Comparison of ENCODE assay signal across 22 mouse cellular contexts in the genomic region with DNA sequence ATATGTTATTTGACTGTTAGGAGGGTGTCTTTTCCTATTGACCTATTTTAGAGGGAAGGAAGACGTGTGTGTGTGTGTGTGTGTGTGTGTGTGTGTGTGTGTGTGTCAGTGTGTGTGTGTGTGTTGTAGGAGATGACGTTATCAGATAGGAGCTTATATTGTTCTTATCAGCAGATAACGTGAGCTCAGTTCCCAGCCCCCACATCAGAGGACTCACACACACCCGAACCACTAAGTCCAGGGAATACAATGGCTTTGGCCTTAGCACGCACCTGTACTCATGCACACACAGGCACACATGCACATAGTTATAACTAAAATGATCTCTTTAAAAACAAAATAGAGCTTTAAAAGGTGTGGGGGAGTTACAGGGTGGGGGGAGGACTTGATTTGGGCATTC. TPM values are rescaled to one million over a fixed set of nuclear protein-coding genes. Genes with fewer than 3 reads are reported as not detected.
DNase-seq lines count a peak whose midpoint lies in the region; ATAC-seq and TF ChIP-seq lines count a peak whose summit lies in the region.
"Had no signal": no experiment of that assay in that cellular context is flagged by ENCODE, and none has a peak within 500 bp of the region (broad histone marks: within the 10 kb centered on the region; RNA-seq: fewer than 3 reads in every experiment).

No protein-coding gene starts in this region.

- H3K27ac ChIP-seq in gastrocnemius, adult 2 months, result peak overlapping the region; percentile 68
- no peak overlapping the region for H3K27ac ChIP-seq in heart, embryonic 10.5 days
- H3K27ac ChIP-seq in heart, embryonic 15.5 days, result peak overlapping the region; percentile 45
- H3K27ac ChIP-seq in brown adipose tissue, adult 24 weeks (replicated peaks; ENCODE audit: low read depth, low read length), result peak overlapping the region; percentile 73
- H3K27ac ChIP-seq: forebrain, embryonic 10.5 days; forebrain, embryonic 13.5 days; hindbrain, embryonic 12.5 days; hindbrain, embryonic 15.5 days had no signal

- 77% methylated on average over 5 of the region's 5 CpGs for WGBS in heart, embryonic 10.5 days
- 68% methylated on average over 5 of the region's 5 CpGs for WGBS in heart, embryonic 15.5 days

- no peak overlapping the region for H3K9ac ChIP-seq in heart, embryonic 15.5 days
- H3K9ac ChIP-seq: forebrain, embryonic 13.5 days; hindbrain, embryonic 12.5 days; hindbrain, embryonic 15.5 days had no signal

- H3K9me3 ChIP-seq in heart, embryonic 10.5 days, result no peaks in the 10 kb centered on the region
- H3K9me3 ChIP-seq in heart, embryonic 15.5 days (replicated peaks), result no peaks in the 10 kb centered on the region
- H3K9me3 ChIP-seq: forebrain, embryonic 10.5 days; forebrain, embryonic 13.5 days; hindbrain, embryonic 12.5 days; hindbrain, embryonic 15.5 days had no signal

- no peak overlapping the region for H3K4me3 ChIP-seq in gastrocnemius, adult 2 months
- no peak overlapping the region for H3K4me3 ChIP-seq in heart, embryonic 10.5 days
- no peak overlapping the region for H3K4me3 ChIP-seq in heart, embryonic 15.5 days
- H3K4me3 ChIP-seq in brown adipose tissue, adult 24 weeks (ENCODE audit: insufficient read depth, low read depth, low read length), result no peak overlapping the region
- H3K4me3 ChIP-seq: forebrain, embryonic 10.5 days; forebrain, embryonic 13.5 days; hindbrain, embryonic 12.5 days; hindbrain, embryonic 15.5 days had no signal

- H3K27me3 ChIP-seq in heart, embryonic 10.5 days (ENCODE audit: insufficient read depth, poor library complexity, severe bottlenecking), result no peaks in the 10 kb centered on the region
- no peaks in the 10 kb centered on the region for H3K27me3 ChIP-seq in heart, embryonic 15.5 days
- H3K27me3 ChIP-seq: forebrain, embryonic 13.5 days; hindbrain, embryonic 12.5 days; hindbrain, embryonic 15.5 days had no signal

- no peak for DNase-seq in gastrocnemius, adult 2 months
- no peak for DNase-seq in gastrocnemius, adult 8-10 months (ENCODE audit: low spot score in 2 of 2)
- DNase-seq in heart, embryonic 10.5 days (ENCODE audit: low spot score), result peak; percentile 31
- no peak for DNase-seq in heart, adult 9 months (ENCODE audit: low spot score in 2 of 2)
- DNase-seq in heart, adult 18-20 months, result no peak
- DNase-seq: adrenal gland, adult 8-10 months; adrenal gland, postnatal 25 days; cerebellum, adult 18-20 months; cerebellum, adult 9-10 months; cerebellum, postnatal 14 days; gastrocnemius, postnatal 10 days; gastrocnemius, postnatal 36 days; kidney, adult 2 months had no signal

- H3K36me3 ChIP-seq in heart, embryonic 10.5 days, result peaks cover 40% of the 10 kb centered on the region
- H3K36me3 ChIP-seq in heart, embryonic 15.5 days, result peaks cover 11% of the 10 kb centered on the region; the same call in 1 of the 2 replicates
- H3K36me3 ChIP-seq: hindbrain, embryonic 15.5 days had no signal

- ATAC-seq in heart, embryonic 15.5 days (replicated peaks; ENCODE audit: insufficient number of reproducible peaks, insufficient read depth, low FRiP score, low read depth), result no peak
- ATAC-seq: activated CD4-positive, CD25-positive, alpha-beta regulatory T cell, adult 4 months; forebrain, embryonic 13.5 days; forebrain, embryonic 16.5 days; intestine, postnatal 0 days had no signal

- H3K4me2 ChIP-seq in heart, embryonic 15.5 days, result peak overlapping the region; percentile 18; the same call in 1 of the 2 replicates
- H3K4me2 ChIP-seq: forebrain, embryonic 13.5 days; hindbrain, embryonic 12.5 days; hindbrain, embryonic 15.5 days had no signal

- peaks cover 44% of the 10 kb centered on the region for H3K4me1 ChIP-seq in heart, embryonic 10.5 days
- peaks cover 57% of the 10 kb centered on the region for H3K4me1 ChIP-seq in heart, embryonic 15.5 days (replicated peaks)
- H3K4me1 ChIP-seq in brown adipose tissue, adult 24 weeks (ENCODE audit: control insufficient read depth, insufficient read depth, insufficient read length, low read length), result peaks cover 10% of the 10 kb centered on the region; the same call in 1 of the 2 replicates

- intact Hi-C loops in gastrocnemius, adult 2 months (cut with DNase I), result no loop called here

- TF ChIP-seq CTCF in gastrocnemius, adult 2 months (IDR thresholded peaks at IDR 0.05), result no peak

RNA-seq across cellular contexts. Expression of gene Tmem123, which starts 5.7 kb away (rescaled TPM):
- 10 to 100 TPM; 21.7 to 25.5 TPM for total RNA-seq in gastrocnemius, adult 2 months (2021)
- total RNA-seq in gastrocnemius, adult 8-10 months (2022), result 10 to 100 TPM; 20.5 to 29.5 (median 25.4) TPM
- 121 and 143 TPM in 2 replicates for polyA plus RNA-seq in heart, embryonic 10.5 days (2016; fragmentation: Nextera tagmentation; extraction: Ambion mirVana)
- polyA plus RNA-seq in heart, embryonic 15.5 days (2015; fragmentation: Nextera tagmentation; extraction: Ambion mirVana), result 84.6 and 88.9 TPM in 2 replicates
- 10 to 100 TPM; 40.2 to 48.4 TPM for total RNA-seq in heart, adult 18-20 months (2021)
- polyA plus RNA-seq in brown adipose tissue, adult 24 weeks (2012; ENCODE audit: insufficient read depth, insufficient read length, missing spikeins), result 48.1 and 61.0 TPM in 2 replicates
